Mouse (Mus musculus): ENCODE data around the gene Zswim8.

GRCm38 (mm10) chr14:20718443-20718842 lies 11.1 kb downstream of the Zswim8 start:
- no peak for TF ChIP-seq TCF12 (IDR thresholded peaks at IDR 0.05; ENCODE audit: low read depth, low read length)
- TF ChIP-seq NRF1 (IDR thresholded peaks at IDR 0.05; ENCODE audit: insufficient read depth, low read depth, low read length, poor library complexity, severe bottlenecking), result no peak
- TF ChIP-seq CTCF (IDR thresholded peaks at IDR 0.05 in 2 of 3, conservative IDR thresholded peaks at IDR 0.05 in 1 of 3; ENCODE audit: control insufficient read depth in 1 of 3, insufficient read depth in 1 of 3, low read depth in 2 of 3, low read length in 3 of 3, poor library complexity in 1 of 3, severe bottlenecking in 1 of 3), result no peak
- TF ChIP-seq CHD2 (IDR thresholded peaks at IDR 0.05; ENCODE audit: low read length), result no peak
- no peak for TF ChIP-seq TAL1 (IDR thresholded peaks at IDR 0.05; ENCODE audit: low read length)
- no peak for TF ChIP-seq SIN3A (IDR thresholded peaks at IDR 0.05; ENCODE audit: low read length)
- TF ChIP-seq POLR2A (IDR thresholded peaks at IDR 0.05; ENCODE audit: control insufficient read depth in 1 of 2, insufficient read depth in 1 of 2, low read depth in 1 of 2, low read length in 2 of 2, poor library complexity in 1 of 2), result no peak
- TF ChIP-seq MAFK (IDR thresholded peaks at IDR 0.05; ENCODE audit: borderline replicate concordance, low read depth, low read length), result no peak
- no peak for TF ChIP-seq GABPA (IDR thresholded peaks at IDR 0.05; ENCODE audit: low read depth, low read length)
- no peak for TF ChIP-seq ZKSCAN1 (IDR thresholded peaks at IDR 0.05; ENCODE audit: low read depth, low read length)
- no peak for TF ChIP-seq RCOR1 (IDR thresholded peaks at IDR 0.05; ENCODE audit: low read depth, low read length)
- no peak for TF ChIP-seq CHD1 (IDR thresholded peaks at IDR 0.05; ENCODE audit: low read depth, low read length)
- TF ChIP-seq TBP (IDR thresholded peaks at IDR 0.05; ENCODE audit: low read depth, low read length), result no peak
- no peak for TF ChIP-seq POLR2AphosphoS5 (IDR thresholded peaks at IDR 0.05; ENCODE audit: borderline replicate concordance, low read depth, low read length)

Data from MEL (cell line).